Mouse (Mus musculus): ENCODE data around the gene Tinf2. TPM values are rescaled to one million over a fixed set of nuclear protein-coding genes. Genes with fewer than 3 reads are reported as not detected.
A peak's percentile ranks its signal among the peaks of the same experiment; 100 is the strongest.

The Tinf2 gene
- polyA plus RNA-seq (2011; ENCODE audit: insufficient read depth, insufficient read length, low read depth, missing spikeins), result 50.9 and 63.6 TPM in 2 replicates

DNA sequence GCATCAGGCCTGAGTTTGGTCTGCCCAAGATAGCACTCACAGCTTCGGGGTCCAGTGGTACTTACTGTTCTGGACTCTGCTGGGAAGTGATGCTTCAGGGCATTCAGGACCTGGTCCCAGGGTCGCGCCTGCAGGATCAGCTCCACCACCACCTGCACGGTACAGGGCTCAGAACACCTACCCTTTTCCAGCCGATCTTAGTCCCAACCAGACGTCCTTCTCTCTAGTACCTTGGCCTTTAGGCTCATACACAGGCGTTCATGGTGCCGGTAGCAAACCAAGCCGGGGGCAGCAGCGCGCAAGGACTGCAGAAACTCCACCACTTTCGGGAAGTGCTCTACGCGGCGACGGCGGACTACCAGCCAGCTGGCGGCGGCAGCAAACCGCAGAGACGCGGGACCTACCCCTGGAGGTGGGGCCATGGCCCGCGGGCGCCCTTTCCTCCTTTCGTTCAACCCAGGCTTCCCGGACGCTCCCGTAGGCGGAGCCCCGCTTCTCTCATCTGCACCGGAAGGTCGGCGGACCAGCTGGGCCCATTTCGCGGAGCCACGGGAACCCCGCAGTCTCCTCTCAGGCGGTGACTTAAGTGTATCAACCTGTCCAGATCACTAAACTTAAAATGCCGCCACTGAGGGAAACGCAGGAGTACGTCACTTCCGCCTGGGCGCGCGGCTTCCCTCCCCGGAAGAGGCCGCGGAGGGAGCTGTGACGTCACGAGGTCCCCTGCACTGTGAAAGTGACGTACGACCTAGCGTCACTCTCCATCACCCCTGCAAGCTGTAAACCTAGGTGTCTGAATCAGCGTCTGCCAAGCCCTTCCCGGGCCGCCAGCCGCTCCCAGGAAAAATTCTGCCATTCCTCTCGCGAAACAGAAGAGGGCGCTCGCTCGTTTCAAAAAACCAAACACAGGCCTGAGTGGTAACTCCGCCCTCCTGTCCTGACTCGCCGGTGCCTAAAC is at the start of gene Tinf2:
Gene Tinf2, minus strand, starts transcription at position 661 of the 958 bp plus-strand sequence.
- H3K9me3 ChIP-seq (replicated peaks; ENCODE audit: control insufficient read depth, insufficient read depth, low read length, poor library complexity, severe bottlenecking), result no peaks in the 10 kb centered on the region
- H3K27me3 ChIP-seq (ENCODE audit: control insufficient read depth, insufficient read depth, low read length, poor library complexity, severe bottlenecking), result no peaks in the 10 kb centered on the region
- peak within 1 kb of the TSS; percentile 58 for H3K27ac ChIP-seq (ENCODE audit: insufficient read depth, low read length)
- H3K36me3 ChIP-seq (ENCODE audit: control insufficient read depth, insufficient read depth, low read length, poor library complexity, severe bottlenecking), result peaks cover 38% of the 10 kb centered on the region
- peak within 1 kb of the TSS; percentile 81 for H3K4me3 ChIP-seq (ENCODE audit: low read depth, low read length)
- 0 out of 2 replicates have a peak, but pooled peaks have one; percentile 39 for TF ChIP-seq EP300 (IDR thresholded peaks at IDR 0.05; ENCODE audit: insufficient read depth, low read depth, low read length)
- peak; percentile 55 for TF ChIP-seq POLR2A (IDR thresholded peaks at IDR 0.05; ENCODE audit: insufficient read depth, low read length)
- peak; percentile 70 for TF ChIP-seq CTCF (IDR thresholded peaks at IDR 0.05; ENCODE audit: low read depth, low read length)
- H3K9ac ChIP-seq (ENCODE audit: low read depth, poor library complexity, severe bottlenecking), result peak within 1 kb of the TSS; percentile 81
- H3K4me1 ChIP-seq (ENCODE audit: control insufficient read depth, insufficient read depth, low read length), result no peaks in the 10 kb centered on the region

- Histone ChIP-seq H3K36me3 (ENCODE audit: control insufficient read depth, insufficient read depth, low read length, poor library complexity, severe bottlenecking) (no peaks in the 10 kb centered on the region), H3K27ac (ENCODE audit: insufficient read depth, low read length) (no peak overlapping the region), H3K4me1 (ENCODE audit: control insufficient read depth, insufficient read depth, low read length) (no peaks in the 10 kb centered on the region), H3K27me3 (ENCODE audit: control insufficient read depth, insufficient read depth, low read length, poor library complexity, severe bottlenecking) (no peaks in the 10 kb centered on the region), H3K4me3 (ENCODE audit: low read depth, low read length) (no peak overlapping the region), H3K9me3 (replicated peaks; ENCODE audit: control insufficient read depth, insufficient read depth, low read length, poor library complexity, severe bottlenecking) (no peaks in the 10 kb centered on the region), H3K9ac (ENCODE audit: low read depth, poor library complexity, severe bottlenecking) (no peak overlapping the region)
- TF ChIP-seq POLR2A (IDR thresholded peaks at IDR 0.05; ENCODE audit: insufficient read depth, low read length) (no peak), CTCF (IDR thresholded peaks at IDR 0.05; ENCODE audit: low read depth, low read length) (no peak), EP300 (IDR thresholded peaks at IDR 0.05; ENCODE audit: insufficient read depth, low read depth, low read length) (no peak)
These were observed 49.0 kb upstream of the Tinf2 start for GRCm38 (mm10) chr14:55730531-55731032.

- Histone ChIP-seq H3K9ac (ENCODE audit: low read depth, poor library complexity, severe bottlenecking) (no peak overlapping the region), H3K27me3 (ENCODE audit: control insufficient read depth, insufficient read depth, low read length, poor library complexity, severe bottlenecking) (no peaks in the 10 kb centered on the region), H3K36me3 (ENCODE audit: control insufficient read depth, insufficient read depth, low read length, poor library complexity, severe bottlenecking) (no peaks in the 10 kb centered on the region), H3K4me1 (ENCODE audit: control insufficient read depth, insufficient read depth, low read length) (no peaks in the 10 kb centered on the region), H3K9me3 (replicated peaks; ENCODE audit: control insufficient read depth, insufficient read depth, low read length, poor library complexity, severe bottlenecking) (no peaks in the 10 kb centered on the region), H3K4me3 (ENCODE audit: low read depth, low read length) (no peak overlapping the region), H3K27ac (ENCODE audit: insufficient read depth, low read length) (no peak overlapping the region)
- TF ChIP-seq POLR2A (IDR thresholded peaks at IDR 0.05; ENCODE audit: insufficient read depth, low read length) (no peak), EP300 (IDR thresholded peaks at IDR 0.05; ENCODE audit: insufficient read depth, low read depth, low read length) (no peak), CTCF (IDR thresholded peaks at IDR 0.05; ENCODE audit: low read depth, low read length) (no peak)
These were observed 48.5 kb upstream of the Tinf2 start for GRCm38 (mm10) chr14:55730116-55730515.

- Histone ChIP-seq H3K27me3 (ENCODE audit: control insufficient read depth, insufficient read depth, low read length, poor library complexity, severe bottlenecking) (no peaks in the 10 kb centered on the region), H3K4me3 (ENCODE audit: low read depth, low read length) (no peak overlapping the region), H3K27ac (ENCODE audit: insufficient read depth, low read length) (no peak overlapping the region), H3K9ac (ENCODE audit: low read depth, poor library complexity, severe bottlenecking) (no peak overlapping the region), H3K9me3 (replicated peaks; ENCODE audit: control insufficient read depth, insufficient read depth, low read length, poor library complexity, severe bottlenecking) (no peaks in the 10 kb centered on the region), H3K4me1 (ENCODE audit: control insufficient read depth, insufficient read depth, low read length) (no peaks in the 10 kb centered on the region), H3K36me3 (ENCODE audit: control insufficient read depth, insufficient read depth, low read length, poor library complexity, severe bottlenecking) (no peaks in the 10 kb centered on the region)
- no peak for TF ChIP-seq POLR2A (IDR thresholded peaks at IDR 0.05; ENCODE audit: insufficient read depth, low read length)
- TF ChIP-seq CTCF (IDR thresholded peaks at IDR 0.05; ENCODE audit: low read depth, low read length), result no peak
- no peak for TF ChIP-seq EP300 (IDR thresholded peaks at IDR 0.05; ENCODE audit: insufficient read depth, low read depth, low read length)
These were observed 46.5 kb upstream of the Tinf2 start for GRCm38 (mm10) chr14:55727889-55728685.

- no peak for TF ChIP-seq EP300 (IDR thresholded peaks at IDR 0.05; ENCODE audit: insufficient read depth, low read depth, low read length)
- TF ChIP-seq CTCF (IDR thresholded peaks at IDR 0.05; ENCODE audit: low read depth, low read length), result no peak
- no peak for TF ChIP-seq POLR2A (IDR thresholded peaks at IDR 0.05; ENCODE audit: insufficient read depth, low read length)
- no peak overlapping the region for H3K4me3 ChIP-seq (ENCODE audit: low read depth, low read length)
These were observed 44.6 kb upstream of the Tinf2 start for GRCm38 (mm10) chr14:55726261-55726660.

More at GRCm38 (mm10) chr14:55726261-55726660, 44.6 kb upstream of the Tinf2 start:
- H3K9ac ChIP-seq (ENCODE audit: low read depth, poor library complexity, severe bottlenecking), result no peak overlapping the region
- H3K36me3 ChIP-seq (ENCODE audit: control insufficient read depth, insufficient read depth, low read length, poor library complexity, severe bottlenecking), result no peaks in the 10 kb centered on the region
- H3K4me1 ChIP-seq (ENCODE audit: control insufficient read depth, insufficient read depth, low read length), result no peaks in the 10 kb centered on the region
- H3K27me3 ChIP-seq (ENCODE audit: control insufficient read depth, insufficient read depth, low read length, poor library complexity, severe bottlenecking), result no peaks in the 10 kb centered on the region
- no peaks in the 10 kb centered on the region for H3K9me3 ChIP-seq (replicated peaks; ENCODE audit: control insufficient read depth, insufficient read depth, low read length, poor library complexity, severe bottlenecking)
- no peak overlapping the region for H3K27ac ChIP-seq (ENCODE audit: insufficient read depth, low read length)
